Mouse (Mus musculus) heart, postnatal 0 days (tissue): ENCODE data around the gene Otulin.

Experiments
- CTCF ChIP-seq: IDR thresholded peaks from 2 replicates; pipeline ENCODE4 v1.5.1; 2016; ENCODE audit warnings: antibody characterized with exemption, control low read depth, low read depth
- EP300 ChIP-seq: IDR thresholded peaks from 2 replicates; pipeline ENCODE4 v1.6.1; 2016; ENCODE audit warnings: antibody characterized with exemption, low read depth

- TF ChIP-seq CTCF (no peak), EP300 (no peak)
These were observed 37.7 kb downstream of the Otulin start for GRCm38 (mm10) chr15:27592620-27593320.
